Mouse (Mus musculus): ENCODE measurements around the gene Itsn1. TPM values are rescaled to one million over a fixed set of nuclear protein-coding genes. Genes with fewer than 3 reads are reported as not detected.

Itsn1 gene
- polyA plus RNA-seq, 1 experiment from 2014 or later = 79.2 TPM

DNA sequence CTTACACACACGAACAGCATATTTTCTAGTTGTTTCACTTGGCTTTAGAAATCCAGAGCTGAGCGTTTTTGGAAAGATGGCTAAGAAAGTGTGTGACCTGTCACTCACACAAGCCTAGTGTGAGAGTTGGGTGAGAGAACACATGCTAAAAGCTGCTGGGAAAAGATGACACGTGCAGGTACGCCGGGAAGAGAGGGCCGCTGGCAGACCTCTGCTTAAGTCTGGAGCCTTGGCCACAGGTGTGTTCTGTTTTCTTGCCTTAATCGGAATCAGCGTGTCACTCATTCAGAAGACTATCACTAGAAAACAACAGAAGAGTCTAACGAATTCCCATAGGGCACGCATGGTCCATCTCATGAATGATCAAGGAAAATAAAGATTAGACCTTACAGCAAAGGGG, 50.5 kb downstream of the Itsn1 start:
- no peak overlapping the region for H3K4me3 ChIP-seq
- peaks cover 4% of the 10 kb centered on the region for H3K36me3 ChIP-seq
- H3K4me2 ChIP-seq (replicated peaks) = no peak overlapping the region
- ATAC-seq (ENCODE audit: low FRiP score) = no peak
- no peaks in the 10 kb centered on the region for H3K27me3 ChIP-seq
- no peak overlapping the region for H3K27ac ChIP-seq
- H3K9me3 ChIP-seq (replicated peaks) = no peaks in the 10 kb centered on the region
- H3K4me1 ChIP-seq = peaks cover 11% of the 10 kb centered on the region; the same call in 1 of the 2 replicates
- 80% methylated on average over 10 of the region's 10 CpGs for WGBS
- H3K9ac ChIP-seq = no peak overlapping the region

DNA sequence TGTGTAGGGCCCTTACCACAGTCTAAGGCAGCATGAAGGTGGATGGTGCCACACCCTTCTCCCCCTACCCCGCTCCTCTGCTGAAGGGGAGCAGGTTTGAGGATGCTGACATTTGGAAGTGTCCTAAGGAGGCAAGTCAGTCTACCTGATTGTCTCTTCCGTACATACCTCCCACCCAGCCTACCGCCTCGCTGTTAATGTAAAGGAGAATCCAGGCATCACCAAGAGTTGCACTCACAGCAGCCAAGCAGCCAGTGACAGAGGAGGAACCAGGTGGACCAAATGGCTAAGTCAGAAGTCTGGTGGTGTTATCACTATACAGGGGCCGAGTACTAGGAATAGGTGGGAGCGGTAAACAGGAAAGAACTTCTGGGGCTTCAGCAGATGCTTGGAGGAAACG, 51.1 kb downstream of the Itsn1 start:
- no peaks in the 10 kb centered on the region for H3K27me3 ChIP-seq
- H3K4me2 ChIP-seq (replicated peaks) = no peak overlapping the region
- H3K4me1 ChIP-seq = peaks cover 11% of the 10 kb centered on the region; the same call in 1 of the 2 replicates
- no peaks in the 10 kb centered on the region for H3K9me3 ChIP-seq (replicated peaks)
- no peak overlapping the region for H3K9ac ChIP-seq
- no peak overlapping the region for H3K4me3 ChIP-seq
- no peak overlapping the region for H3K27ac ChIP-seq
- WGBS = 93% methylated on average over 7 of the region's 7 CpGs
- no peak for ATAC-seq (ENCODE audit: low FRiP score)
- H3K36me3 ChIP-seq = peaks cover 7% of the 10 kb centered on the region

DNA sequence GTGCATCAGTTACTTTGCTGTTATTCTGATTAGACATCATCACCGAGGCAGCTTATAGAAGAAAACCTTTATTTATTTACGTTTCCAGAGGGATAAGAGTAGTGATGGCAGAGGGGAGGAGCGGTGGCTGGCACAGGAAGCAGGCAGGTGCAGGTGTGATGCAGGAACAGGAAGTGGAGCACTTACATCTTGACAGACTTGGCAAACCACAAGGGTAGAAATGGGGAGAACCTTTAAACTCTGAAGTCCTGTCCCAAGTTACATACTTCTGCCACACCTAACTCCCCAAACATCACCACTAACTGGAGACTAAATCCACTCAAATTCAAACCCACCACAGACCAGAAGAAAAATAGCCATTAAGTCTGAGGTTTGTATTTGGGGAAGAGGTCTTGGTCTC, 51.7 kb downstream of the Itsn1 start:
- 95% methylated on average over 3 of the region's 3 CpGs for WGBS
- Histone ChIP-seq H3K4me3 (no peak overlapping the region), H3K36me3 (peaks cover 12% of the 10 kb centered on the region), H3K4me2 (replicated peaks) (no peak overlapping the region), H3K4me1 (peaks cover 8% of the 10 kb centered on the region; the same call in 1 of the 2 replicates), H3K27ac (no peak overlapping the region), H3K9ac (no peak overlapping the region), H3K9me3 (replicated peaks) (no peaks in the 10 kb centered on the region), H3K27me3 (no peaks in the 10 kb centered on the region)
- ATAC-seq (ENCODE audit: low FRiP score) = no peak

DNA sequence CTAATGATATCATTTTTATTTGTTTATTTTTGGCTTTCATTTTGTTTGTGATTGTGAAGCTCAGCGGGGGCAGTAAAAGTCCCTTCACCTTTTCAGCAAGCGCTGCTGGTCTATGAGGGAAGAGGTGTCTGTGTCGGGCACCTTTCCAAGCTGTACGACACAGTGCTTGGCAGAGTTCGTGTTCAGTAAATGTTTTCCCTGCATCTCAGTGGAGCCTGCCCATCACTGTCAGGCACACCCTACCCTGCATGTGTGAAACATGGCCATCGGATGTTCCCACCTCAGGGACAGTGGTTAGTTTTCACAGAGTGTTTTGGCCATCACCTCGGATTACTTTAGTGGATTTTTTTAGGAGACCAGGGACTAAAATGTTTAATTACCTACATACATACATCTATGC, 54.1 kb downstream of the Itsn1 start:
- H3K36me3 ChIP-seq = peaks cover 32% of the 10 kb centered on the region
- H3K9ac ChIP-seq = no peak overlapping the region
- no peaks in the 10 kb centered on the region for H3K27me3 ChIP-seq
- no peak overlapping the region for H3K4me2 ChIP-seq (replicated peaks)
- ATAC-seq (ENCODE audit: low FRiP score) = no peak
- no peaks in the 10 kb centered on the region for H3K9me3 ChIP-seq (replicated peaks)
- H3K4me1 ChIP-seq = peaks cover 7% of the 10 kb centered on the region; the same call in 1 of the 2 replicates
- H3K27ac ChIP-seq = no peak overlapping the region
- WGBS = 88% methylated on average over 7 of the region's 7 CpGs
- no peak overlapping the region for H3K4me3 ChIP-seq

DNA sequence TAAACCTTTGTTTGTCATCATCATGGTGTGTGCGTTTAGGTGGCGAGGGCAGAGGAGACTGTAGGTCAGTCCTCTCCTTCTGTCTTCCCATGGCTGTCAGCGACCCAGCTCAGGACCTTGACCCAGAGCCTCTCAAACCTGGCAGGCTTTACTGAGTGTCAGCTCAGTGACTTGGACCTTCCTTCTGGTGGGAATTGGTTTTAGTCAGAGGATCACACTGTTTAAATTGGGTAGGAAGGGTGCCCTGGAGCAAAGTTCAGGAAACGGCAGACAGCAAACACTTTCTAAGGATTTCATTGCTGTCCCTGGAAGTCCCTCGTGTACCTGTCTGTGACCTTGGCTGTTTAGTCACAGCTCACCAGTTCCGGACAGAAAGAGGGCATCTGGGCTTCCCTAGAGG, 55.2 kb downstream of the Itsn1 start:
- Histone ChIP-seq H3K4me1 (peaks cover 7% of the 10 kb centered on the region; the same call in 1 of the 2 replicates), H3K4me2 (replicated peaks) (no peak overlapping the region), H3K27me3 (no peaks in the 10 kb centered on the region), H3K36me3 (peaks cover 38% of the 10 kb centered on the region), H3K4me3 (no peak overlapping the region), H3K9me3 (replicated peaks) (no peaks in the 10 kb centered on the region), H3K9ac (no peak overlapping the region), H3K27ac (no peak overlapping the region)
- WGBS = 81% methylated on average over 6 of the region's 6 CpGs
- no peak for ATAC-seq (ENCODE audit: low FRiP score)

GRCm38 (mm10) chr16:91786425-91786824, 57.3 kb downstream of the Itsn1 start:
- Histone ChIP-seq H3K36me3 (peaks cover 42% of the 10 kb centered on the region), H3K4me3 (no peak overlapping the region), H3K4me2 (replicated peaks) (no peak overlapping the region), H3K27ac (no peak overlapping the region), H3K9me3 (replicated peaks) (no peaks in the 10 kb centered on the region), H3K27me3 (no peaks in the 10 kb centered on the region), H3K4me1 (peaks cover 5% of the 10 kb centered on the region; the same call in 1 of the 2 replicates), H3K9ac (no peak overlapping the region)
- no peak for ATAC-seq (ENCODE audit: low FRiP score)
- 79% methylated on average over 10 of the region's 10 CpGs for WGBS

- Histone ChIP-seq H3K36me3 (peaks cover 50% of the 10 kb centered on the region), H3K9me3 (replicated peaks) (no peaks in the 10 kb centered on the region), H3K27ac (peak overlapping the region; percentile 36; the same call in 1 of the 2 replicates), H3K4me3 (no peak overlapping the region), H3K27me3 (no peaks in the 10 kb centered on the region), H3K4me1 (0 out of 2 replicates have a peak, but pooled peaks cover 3% of the 10 kb centered on the region), H3K9ac (no peak overlapping the region), H3K4me2 (replicated peaks) (no peak overlapping the region)
- ATAC-seq (ENCODE audit: low FRiP score) = no peak
- 82% methylated on average over 6 of the region's 6 CpGs for WGBS
Observed at GRCm38 (mm10) chr16:91789728-91790127, 60.6 kb downstream of the Itsn1 start.

GRCm38 (mm10) chr16:91792477-91793196, 63.6 kb downstream of the Itsn1 start:
- WGBS = 75% methylated on average over 8 of the region's 8 CpGs
- peaks cover 46% of the 10 kb centered on the region for H3K36me3 ChIP-seq

DNA sequence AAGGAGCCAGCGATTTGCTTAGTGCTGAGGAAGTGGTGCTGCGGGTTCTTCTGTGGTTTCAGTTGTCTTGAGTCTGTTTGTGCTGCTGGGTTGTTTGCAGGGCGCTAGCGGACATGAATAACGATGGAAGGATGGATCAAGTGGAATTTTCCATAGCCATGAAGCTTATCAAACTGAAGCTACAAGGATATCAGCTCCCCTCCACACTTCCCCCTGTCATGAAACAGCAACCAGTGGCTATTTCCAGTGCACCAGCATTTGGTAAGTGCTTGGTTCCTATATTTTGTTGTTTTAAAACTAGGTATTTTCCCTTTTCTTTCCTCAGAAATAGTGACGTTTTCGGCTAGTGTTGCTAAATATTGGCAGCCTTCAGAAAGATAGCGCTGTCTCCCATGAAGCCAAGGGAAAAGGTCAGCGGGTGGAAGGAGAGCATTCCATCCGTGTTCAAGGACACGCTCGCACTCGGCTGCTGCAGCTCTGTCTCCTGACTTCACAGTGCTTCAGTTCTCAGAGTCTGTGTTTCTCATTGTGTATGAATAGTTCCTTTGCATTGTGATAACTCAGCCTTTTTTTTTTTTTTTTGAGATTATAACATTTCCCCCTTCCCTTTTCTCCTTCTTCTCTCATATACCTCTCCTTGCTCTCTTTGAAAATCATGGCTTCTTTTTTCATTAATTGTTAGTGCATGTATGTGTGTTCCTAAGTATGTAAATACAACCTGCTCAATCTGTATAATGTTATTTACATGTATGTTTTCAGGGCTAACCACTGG, 64.6 kb downstream of the Itsn1 start:
- H3K36me3 ChIP-seq = peaks cover 37% of the 10 kb centered on the region

More at GRCm38 (mm10) chr16:91792477-91793196, 63.6 kb downstream of the Itsn1 start:
- Histone ChIP-seq H3K4me1 (no peaks in the 10 kb centered on the region), H3K4me2 (replicated peaks) (no peak overlapping the region), H3K27me3 (no peaks in the 10 kb centered on the region), H3K9me3 (replicated peaks) (no peaks in the 10 kb centered on the region), H3K9ac (no peak overlapping the region), H3K27ac (no peak overlapping the region), H3K4me3 (no peak overlapping the region)
- ATAC-seq (ENCODE audit: low FRiP score) = no peak

GRCm38 (mm10) chr16:91794306-91794705, 65.2 kb downstream of the Itsn1 start:
- Histone ChIP-seq H3K9me3 (replicated peaks) (no peaks in the 10 kb centered on the region), H3K27ac (no peak overlapping the region), H3K4me2 (replicated peaks) (no peak overlapping the region), H3K27me3 (no peaks in the 10 kb centered on the region), H3K4me3 (no peak overlapping the region), H3K4me1 (no peaks in the 10 kb centered on the region), H3K9ac (no peak overlapping the region), H3K36me3 (peaks cover 35% of the 10 kb centered on the region)
- no peak for ATAC-seq (ENCODE audit: low FRiP score)
- WGBS = 95% methylated on average over 7 of the region's 7 CpGs

More for the DNA sequence above, 64.6 kb downstream of the Itsn1 start:
- no peaks in the 10 kb centered on the region for H3K27me3 ChIP-seq
- no peak overlapping the region for H3K4me2 ChIP-seq (replicated peaks)
- no peak for ATAC-seq (ENCODE audit: low FRiP score)
- WGBS = 92% methylated on average over 13 of the region's 13 CpGs
- no peak overlapping the region for H3K4me3 ChIP-seq
- H3K4me1 ChIP-seq = no peaks in the 10 kb centered on the region
- no peak overlapping the region for H3K9ac ChIP-seq
- H3K27ac ChIP-seq = no peak overlapping the region
- H3K9me3 ChIP-seq (replicated peaks) = no peaks in the 10 kb centered on the region

DNA sequence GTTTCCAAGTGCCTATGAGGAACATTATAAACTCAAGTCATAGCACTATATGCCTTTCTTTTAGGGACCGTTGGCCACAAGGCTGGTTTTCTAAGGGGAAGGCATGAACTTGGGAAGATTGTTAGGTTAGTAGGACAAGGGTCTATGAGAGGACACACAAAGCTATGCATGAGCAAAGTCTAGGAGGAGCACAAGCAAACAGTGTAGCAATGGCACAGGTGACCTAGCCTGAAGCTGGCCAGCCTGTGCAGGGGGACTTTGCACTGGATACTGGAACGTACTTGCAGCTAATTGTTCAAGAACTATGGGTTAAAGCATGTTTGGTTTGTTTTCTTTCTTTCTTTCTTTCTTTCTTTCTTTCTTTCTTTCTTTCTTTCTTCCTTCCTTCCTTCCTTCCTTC, 66.0 kb downstream of the Itsn1 start:
- Histone ChIP-seq H3K9me3 (replicated peaks) (no peaks in the 10 kb centered on the region), H3K27ac (no peak overlapping the region), H3K36me3 (peaks cover 32% of the 10 kb centered on the region), H3K4me2 (replicated peaks) (no peak overlapping the region), H3K4me1 (no peaks in the 10 kb centered on the region), H3K27me3 (no peaks in the 10 kb centered on the region), H3K4me3 (no peak overlapping the region), H3K9ac (no peak overlapping the region)
- no peak for ATAC-seq (ENCODE audit: low FRiP score)
- WGBS = 96% methylated on average over 2 of the region's 2 CpGs

GRCm38 (mm10) chr16:91795606-91796005, 66.5 kb downstream of the Itsn1 start:
- H3K36me3 ChIP-seq = peaks cover 32% of the 10 kb centered on the region
- no peak overlapping the region for H3K27ac ChIP-seq
- no peaks in the 10 kb centered on the region for H3K4me1 ChIP-seq
- 96% methylated on average over 9 of the region's 9 CpGs for WGBS
- no peak overlapping the region for H3K9ac ChIP-seq
- H3K4me2 ChIP-seq (replicated peaks) = no peak overlapping the region
- no peaks in the 10 kb centered on the region for H3K27me3 ChIP-seq
- no peak for ATAC-seq (ENCODE audit: low FRiP score)
- H3K4me3 ChIP-seq = no peak overlapping the region
- H3K9me3 ChIP-seq (replicated peaks) = no peaks in the 10 kb centered on the region

All from hindbrain, embryonic 12.5 days (tissue).